Mouse (Mus musculus): ENCODE data around the gene Mov10. TPM values are rescaled to one million over a fixed set of nuclear protein-coding genes. Genes with fewer than 3 reads are reported as not detected.
A peak's percentile ranks its signal among the peaks of the same experiment; 100 is the strongest.
"Not testable (repeated sequence)": the region's sequence is repeated elsewhere in the genome, so short reads cannot be mapped to it uniquely, and the experiment has no call there.

The Mov10 gene
- polyA plus RNA-seq, 1 experiment from 2014 or later = 26.2 TPM

GRCm38 (mm10) chr3:104835797-104836196 lies 17.4 kb upstream of the Mov10 start:
- DNase-seq (no peak), ATAC-seq (ENCODE audit: low read depth) (no peak)
- H3K27me3 ChIP-seq = no peaks in the 10 kb centered on the region
- H3K4me3 ChIP-seq (replicated peaks) = no peak overlapping the region
- H3K27ac ChIP-seq = no peak overlapping the region
- 87% methylated on average over 3 of the region's 3 CpGs for WGBS (ENCODE audit: insufficient replicate concordance)
- H3K9me3 ChIP-seq (replicated peaks) = no peaks in the 10 kb centered on the region
- H3K4me2 ChIP-seq = no peak overlapping the region
- H3K4me1 ChIP-seq (replicated peaks) = no peaks in the 10 kb centered on the region
- H3K9ac ChIP-seq = no peak overlapping the region
- H3K36me3 ChIP-seq = peaks cover 77% of the 10 kb centered on the region

DNA sequence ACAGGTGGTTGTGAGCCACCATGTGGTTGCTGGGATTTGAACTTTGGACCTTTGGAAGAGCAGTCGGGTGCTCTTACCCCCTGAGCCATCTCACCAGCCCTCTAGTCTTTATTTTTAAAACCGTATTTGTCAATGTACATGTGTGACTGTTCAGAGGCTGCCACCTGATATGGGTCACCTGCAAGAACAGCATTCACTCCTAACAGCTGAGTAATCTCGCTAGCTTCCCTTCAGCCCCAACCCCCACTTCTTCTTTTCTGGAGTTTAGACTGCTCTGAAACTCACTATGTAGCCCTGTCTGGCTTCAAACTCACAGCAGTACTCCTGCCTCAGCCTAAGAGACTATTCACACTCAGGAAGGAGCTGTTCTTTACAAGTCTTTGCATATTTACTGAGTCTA lies 4.0 kb upstream of the Mov10 start:
- H3K27ac ChIP-seq = no peak overlapping the region
- H3K4me3 ChIP-seq (replicated peaks) = no peak overlapping the region
- no peaks in the 10 kb centered on the region for H3K27me3 ChIP-seq
- ATAC-seq (ENCODE audit: low read depth) (no peak), DNase-seq (no peak)
- 80% methylated on average over 3 of the region's 3 CpGs for WGBS (ENCODE audit: insufficient replicate concordance)
- H3K36me3 ChIP-seq = peaks cover 50% of the 10 kb centered on the region
- H3K9me3 ChIP-seq (replicated peaks) = no peaks in the 10 kb centered on the region
- H3K4me1 ChIP-seq (replicated peaks) = peaks cover 24% of the 10 kb centered on the region
- H3K4me2 ChIP-seq = no peak overlapping the region
- no peak overlapping the region for H3K9ac ChIP-seq

DNA sequence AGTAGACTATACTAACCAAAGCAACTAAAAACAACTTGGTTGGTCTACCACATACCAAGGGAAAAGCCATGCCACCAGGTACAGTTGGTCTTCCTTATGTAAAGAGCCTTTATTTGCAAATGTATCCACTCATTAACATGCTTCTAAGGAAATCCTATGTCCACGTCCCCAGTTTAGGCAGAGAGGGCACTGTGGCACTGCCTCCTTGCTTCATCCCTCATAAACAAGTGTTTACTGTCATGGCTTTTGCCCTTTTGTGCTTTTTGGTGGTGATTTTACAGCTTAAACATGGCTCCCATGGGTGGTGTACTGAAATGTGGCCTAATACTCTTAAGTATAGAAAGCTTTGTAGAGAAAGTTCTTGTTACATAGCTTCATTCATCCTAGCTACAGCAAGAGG lies 2.1 kb upstream of the Mov10 start:
- no peaks in the 10 kb centered on the region for H3K27me3 ChIP-seq
- no peak for ATAC-seq (ENCODE audit: low read depth)
- no peak overlapping the region for H3K4me2 ChIP-seq
- H3K27ac ChIP-seq = no peak overlapping the region
- peaks cover 35% of the 10 kb centered on the region for H3K36me3 ChIP-seq
- H3K4me1 ChIP-seq (replicated peaks) = peaks cover 42% of the 10 kb centered on the region
- H3K9ac ChIP-seq = no peak overlapping the region
- WGBS (ENCODE audit: insufficient replicate concordance) = 70% methylated on average over 1 of the region's 1 CpGs
- H3K9me3 ChIP-seq (replicated peaks) = no peaks in the 10 kb centered on the region
- no peak for DNase-seq
- H3K4me3 ChIP-seq (replicated peaks) = no peak overlapping the region

GRCm38 (mm10) chr3:104818749-104819134 lies 379 bp upstream of the Mov10 start:
- Histone ChIP-seq H3K9ac (peak overlapping the region; percentile 79), H3K4me2 (peak overlapping the region; percentile 90), H3K27me3 (no peaks in the 10 kb centered on the region), H3K27ac (peak overlapping the region; percentile 75), H3K36me3 (peaks cover 37% of the 10 kb centered on the region), H3K4me3 (replicated peaks) (peak overlapping the region; percentile 70), H3K4me1 (replicated peaks) (peaks cover 42% of the 10 kb centered on the region), H3K9me3 (replicated peaks) (no peaks in the 10 kb centered on the region)
- no peak for DNase-seq
- ATAC-seq (ENCODE audit: low read depth) = 0 out of 2 replicates have a peak, but pooled peaks have one; percentile 18
- 4% methylated on average over 3 of the region's 3 CpGs for WGBS (ENCODE audit: insufficient replicate concordance)

- Histone ChIP-seq H3K27me3 (no peaks in the 10 kb centered on the region), H3K9ac (peak overlapping the region; percentile 79), H3K27ac (peak overlapping the region; percentile 75), H3K9me3 (replicated peaks) (no peaks in the 10 kb centered on the region), H3K4me3 (replicated peaks) (peak overlapping the region; percentile 70), H3K36me3 (peaks cover 37% of the 10 kb centered on the region), H3K4me2 (peak overlapping the region; percentile 90), H3K4me1 (replicated peaks) (peaks cover 43% of the 10 kb centered on the region)
- DNase-seq (peak; percentile 47), ATAC-seq (ENCODE audit: low read depth) (peak; percentile 66)
- WGBS (ENCODE audit: insufficient replicate concordance) = under 1% methylated on average over 44 of the region's 46 CpGs
Measured at GRCm38 (mm10) chr3:104817481-104817990, 827 bp downstream of the Mov10 start.

GRCm38 (mm10) chr3:104816130-104816529 lies 2.2 kb downstream of the Mov10 start:
- ATAC-seq (ENCODE audit: low read depth) = no peak
- Histone ChIP-seq H3K36me3 (peaks cover 24% of the 10 kb centered on the region), H3K4me2 (peak overlapping the region; percentile 90; the same call in 1 of the 2 replicates), H3K4me1 (replicated peaks) (peaks cover 51% of the 10 kb centered on the region), H3K4me3 (replicated peaks) (no peak overlapping the region), H3K27me3 (no peaks in the 10 kb centered on the region), H3K9ac (no peak overlapping the region), H3K9me3 (replicated peaks) (no peaks in the 10 kb centered on the region), H3K27ac (no peak overlapping the region)
- WGBS (ENCODE audit: insufficient replicate concordance) = 91% methylated on average over 7 of the region's 7 CpGs
- no peak for DNase-seq

DNA sequence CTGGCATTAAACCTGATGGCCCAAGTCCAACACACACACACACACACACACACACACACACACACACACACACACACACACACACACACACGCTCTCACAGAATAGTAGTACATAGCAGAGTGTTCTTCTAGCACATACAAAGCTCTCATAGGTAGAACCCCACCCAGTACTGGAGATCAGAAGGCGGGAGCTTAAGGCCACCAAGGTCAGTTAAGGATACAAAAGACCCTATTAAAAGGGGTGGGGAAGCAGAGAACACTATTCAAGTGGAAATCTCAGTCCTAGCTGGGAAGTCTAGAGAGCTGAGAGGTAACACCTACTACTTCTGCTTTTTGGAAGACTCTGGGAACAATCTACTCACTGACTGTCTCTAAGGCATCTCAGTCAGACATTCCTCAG lies 3.0 kb downstream of the Mov10 start:
- ATAC-seq (ENCODE audit: low read depth) = no peak
- no peak for DNase-seq
- WGBS (ENCODE audit: insufficient replicate concordance) = 68% methylated on average over 2 of the region's 2 CpGs
- Histone ChIP-seq H3K4me1 (replicated peaks) (peaks cover 51% of the 10 kb centered on the region), H3K27me3 (no peaks in the 10 kb centered on the region), H3K4me2 (no peak overlapping the region), H3K4me3 (replicated peaks) (no peak overlapping the region), H3K9ac (no peak overlapping the region), H3K9me3 (replicated peaks) (no peaks in the 10 kb centered on the region), H3K36me3 (peaks cover 16% of the 10 kb centered on the region; the same call in 1 of the 2 replicates), H3K27ac (no peak overlapping the region)

GRCm38 (mm10) chr3:104814746-104815145 lies 3.6 kb downstream of the Mov10 start:
- no peak for ATAC-seq (ENCODE audit: low read depth)
- H3K9ac ChIP-seq = no peak overlapping the region

DNA sequence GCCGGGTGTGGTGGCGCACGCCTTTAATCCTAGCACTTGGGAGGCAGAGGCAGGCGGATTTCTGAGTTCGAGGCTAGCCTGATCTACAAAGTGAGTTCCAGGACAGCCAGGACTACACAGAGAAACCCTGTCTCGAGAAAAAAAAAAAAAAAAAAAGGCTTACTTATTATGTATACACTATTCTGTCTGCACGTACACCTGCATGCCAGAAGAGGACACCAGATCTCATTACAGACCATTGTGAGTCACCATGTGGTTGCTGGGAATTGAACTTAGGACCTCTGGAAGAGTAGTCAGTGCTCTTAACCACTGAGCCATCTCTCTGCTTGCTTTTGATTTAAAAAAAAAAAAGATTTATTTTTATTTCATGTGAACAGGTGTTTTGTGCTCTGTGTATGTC lies 5.1 kb downstream of the Mov10 start:
- Histone ChIP-seq H3K36me3 (peaks cover 12% of the 10 kb centered on the region; the same call in 1 of the 2 replicates), H3K4me1 (replicated peaks) (peaks cover 33% of the 10 kb centered on the region)
- not testable (repeated sequence) for ATAC-seq (ENCODE audit: low read depth); H3K4me2 ChIP-seq; H3K9me3 ChIP-seq (replicated peaks); H3K9ac ChIP-seq; DNase-seq; H3K27ac ChIP-seq; H3K27me3 ChIP-seq; H3K4me3 ChIP-seq (replicated peaks)
- 75% methylated on average over 7 of the region's 7 CpGs for WGBS (ENCODE audit: insufficient replicate concordance)

More at GRCm38 (mm10) chr3:104814746-104815145, 3.6 kb downstream of the Mov10 start:
- H3K9me3 ChIP-seq (replicated peaks) = no peaks in the 10 kb centered on the region
- no peak overlapping the region for H3K4me3 ChIP-seq (replicated peaks)
- 86% methylated on average over 1 of the region's 1 CpGs for WGBS (ENCODE audit: insufficient replicate concordance)
- no peak overlapping the region for H3K4me2 ChIP-seq
- no peak overlapping the region for H3K27ac ChIP-seq
- peaks cover 48% of the 10 kb centered on the region for H3K4me1 ChIP-seq (replicated peaks)
- H3K36me3 ChIP-seq = peaks cover 12% of the 10 kb centered on the region; the same call in 1 of the 2 replicates
- no peaks in the 10 kb centered on the region for H3K27me3 ChIP-seq
- DNase-seq = no peak

- 78% methylated on average over 4 of the region's 4 CpGs for WGBS (ENCODE audit: insufficient replicate concordance)
- peaks cover 26% of the 10 kb centered on the region for H3K4me1 ChIP-seq (replicated peaks)
Measured at GRCm38 (mm10) chr3:104812254-104812653, 6.1 kb downstream of the Mov10 start.

DNA sequence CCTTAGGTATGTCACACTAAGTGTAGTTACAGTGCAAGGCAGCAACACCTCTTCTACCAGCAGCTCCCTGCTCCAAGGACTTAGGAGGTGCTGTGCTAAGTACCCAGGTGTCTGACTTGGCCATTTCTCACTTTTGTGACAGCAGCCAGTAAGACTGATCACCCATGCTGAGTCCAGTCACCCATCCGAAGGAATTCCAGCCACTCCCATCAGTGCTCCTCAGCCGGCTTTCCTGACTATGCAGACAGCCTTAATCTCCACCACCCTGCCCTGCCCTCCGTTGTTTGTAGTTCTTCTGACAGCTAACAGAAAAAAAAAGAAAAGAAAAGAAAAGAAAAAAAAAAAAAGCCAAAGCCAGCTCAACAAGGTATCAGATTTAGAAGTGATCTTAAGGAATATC lies 6.6 kb downstream of the Mov10 start:
- no peaks in the 10 kb centered on the region for H3K27me3 ChIP-seq
- no peak overlapping the region for H3K9ac ChIP-seq
- DNase-seq = no peak
- peaks cover 12% of the 10 kb centered on the region; the same call in 1 of the 2 replicates for H3K36me3 ChIP-seq
- WGBS (ENCODE audit: insufficient replicate concordance) = 68% methylated on average over 3 of the region's 3 CpGs
- H3K4me3 ChIP-seq (replicated peaks) = no peak overlapping the region
- no peaks in the 10 kb centered on the region for H3K9me3 ChIP-seq (replicated peaks)
- peaks cover 21% of the 10 kb centered on the region for H3K4me1 ChIP-seq (replicated peaks)
- no peak overlapping the region for H3K27ac ChIP-seq
- no peak for ATAC-seq (ENCODE audit: low read depth)
- no peak overlapping the region for H3K4me2 ChIP-seq

More at GRCm38 (mm10) chr3:104812254-104812653, 6.1 kb downstream of the Mov10 start:
- Histone ChIP-seq H3K4me3 (replicated peaks) (no peak overlapping the region), H3K4me2 (no peak overlapping the region), H3K36me3 (peaks cover 12% of the 10 kb centered on the region; the same call in 1 of the 2 replicates), H3K27ac (no peak overlapping the region), H3K27me3 (no peaks in the 10 kb centered on the region), H3K9me3 (replicated peaks) (no peaks in the 10 kb centered on the region), H3K9ac (no peak overlapping the region)
- no peak for DNase-seq
- ATAC-seq (ENCODE audit: low read depth) = no peak

GRCm38 (mm10) chr3:104805539-104805938 lies 12.8 kb downstream of the Mov10 start:
- Histone ChIP-seq H3K9ac (no peak overlapping the region), H3K4me1 (replicated peaks) (no peaks in the 10 kb centered on the region), H3K9me3 (replicated peaks) (no peaks in the 10 kb centered on the region), H3K36me3 (peaks cover 33% of the 10 kb centered on the region), H3K4me3 (replicated peaks) (no peak overlapping the region), H3K27me3 (no peaks in the 10 kb centered on the region), H3K4me2 (no peak overlapping the region), H3K27ac (no peak overlapping the region)
- 82% methylated on average over 9 of the region's 9 CpGs for WGBS (ENCODE audit: insufficient replicate concordance)
- ATAC-seq (ENCODE audit: low read depth) (no peak), DNase-seq (no peak)

All from liver, embryonic 13.5 days (tissue).